Mouse (Mus musculus) urinary bladder, postnatal 14 days (tissue): ENCODE measurements around the gene Ank2.
"Not testable (repeated sequence)": the region's sequence is repeated elsewhere in the genome, so short reads cannot be mapped to it uniquely, and the experiment has no call there.

ENCODE experiments used
- DNase-seq: peaks from one replicate; pipeline ENCODE4 v3.0.0; 2021; ENCODE audit warnings: low spot score

Ank2 gene

DNA sequence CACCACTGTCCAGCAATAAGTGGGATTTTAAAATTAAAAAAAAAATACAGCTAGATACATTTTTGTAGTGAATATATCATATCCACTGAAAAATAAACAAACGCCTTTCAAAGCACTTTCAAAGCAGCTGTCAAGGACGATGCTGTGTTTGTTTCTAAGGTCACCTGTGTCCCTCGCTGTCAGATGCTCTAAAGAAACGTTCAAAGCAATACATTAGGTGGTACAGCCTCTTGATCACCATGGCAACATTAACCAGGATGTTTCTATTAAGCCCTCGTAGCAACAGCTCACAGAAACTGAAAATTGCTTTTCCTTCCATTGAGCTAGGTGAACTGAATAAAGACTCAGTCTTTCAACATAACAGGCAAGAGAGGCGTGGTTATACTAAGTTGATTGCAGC is 17.5 kb downstream of the Ank2 start:
- no peak for DNase-seq

- DNase-seq = not testable (repeated sequence)
These were observed 18.8 kb downstream of the Ank2 start for GRCm38 (mm10) chr3:127480369-127480768.

- no peak for DNase-seq
These were observed 25.0 kb downstream of the Ank2 start for GRCm38 (mm10) chr3:127474115-127474514.

DNA sequence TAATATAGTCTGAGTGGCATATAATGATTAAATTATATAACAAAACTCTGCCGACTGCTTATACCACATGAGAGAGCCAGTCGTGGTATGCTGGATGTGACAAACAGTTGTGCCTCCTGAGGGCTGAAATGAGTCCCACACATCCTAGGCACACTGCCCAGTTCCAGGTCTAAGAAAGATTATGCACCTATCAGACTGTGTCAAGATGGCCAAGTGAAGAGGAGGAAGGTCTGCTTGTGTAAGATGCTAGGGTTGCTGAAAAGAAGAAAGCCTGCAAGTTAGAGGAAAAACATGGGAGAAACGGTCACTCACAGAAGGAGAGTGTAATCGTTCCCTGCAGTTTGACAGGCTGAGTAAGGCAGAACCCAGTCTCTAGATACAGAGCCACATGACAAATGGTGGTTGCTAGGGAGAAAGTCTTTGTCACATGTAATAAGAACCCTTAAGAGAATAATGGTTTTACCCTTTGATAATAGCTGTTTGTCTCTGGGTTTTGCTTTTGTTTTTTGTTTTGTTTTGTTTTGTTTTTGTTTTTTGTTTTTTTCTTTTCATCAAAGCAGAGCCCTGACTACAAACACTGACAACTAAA is 29.9 kb downstream of the Ank2 start:
- no peak for DNase-seq

DNA sequence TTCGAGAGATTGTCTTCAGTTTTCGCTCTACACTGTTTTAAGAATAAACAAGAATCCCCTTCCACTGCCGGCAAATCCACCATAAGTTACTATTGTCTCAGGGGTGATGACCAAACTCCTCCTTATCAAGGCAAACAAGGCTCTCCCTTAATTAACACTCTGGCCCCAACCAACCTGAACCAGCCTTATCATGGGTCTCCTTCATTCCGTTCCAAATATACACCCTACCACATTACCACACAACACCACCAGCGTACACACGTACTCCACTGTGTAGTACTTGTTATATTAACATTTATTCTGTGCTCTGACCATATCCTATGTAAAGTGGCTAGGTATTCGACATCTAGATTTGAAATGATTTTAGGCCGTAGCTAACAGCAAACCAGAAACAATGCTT is 30.6 kb downstream of the Ank2 start:
- no peak for DNase-seq

GRCm38 (mm10) chr3:127463816-127464480 is 35.2 kb downstream of the Ank2 start:
- no peak for DNase-seq

DNA sequence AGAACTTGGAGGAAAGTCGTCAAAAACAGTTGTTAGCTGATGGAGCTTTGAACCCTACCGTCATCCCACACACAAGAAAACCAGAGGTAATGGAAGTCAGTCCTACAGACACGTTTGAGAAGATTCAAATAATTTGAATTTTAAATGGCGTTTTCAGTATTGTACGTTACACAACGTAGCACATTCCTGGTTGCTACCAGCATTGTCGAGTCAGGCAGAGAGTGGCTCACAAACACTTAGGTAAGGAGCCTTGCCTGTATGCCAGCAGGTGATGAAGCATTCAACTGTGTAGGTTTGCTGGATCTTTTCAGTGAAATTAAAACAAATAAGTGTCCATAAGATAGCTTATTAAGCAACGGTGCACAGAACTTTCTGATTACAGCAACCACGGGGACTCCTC is 36.0 kb downstream of the Ank2 start:
- no peak for DNase-seq

- DNase-seq = no peak
These were observed 36.7 kb downstream of the Ank2 start for GRCm38 (mm10) chr3:127462413-127462812.

DNA sequence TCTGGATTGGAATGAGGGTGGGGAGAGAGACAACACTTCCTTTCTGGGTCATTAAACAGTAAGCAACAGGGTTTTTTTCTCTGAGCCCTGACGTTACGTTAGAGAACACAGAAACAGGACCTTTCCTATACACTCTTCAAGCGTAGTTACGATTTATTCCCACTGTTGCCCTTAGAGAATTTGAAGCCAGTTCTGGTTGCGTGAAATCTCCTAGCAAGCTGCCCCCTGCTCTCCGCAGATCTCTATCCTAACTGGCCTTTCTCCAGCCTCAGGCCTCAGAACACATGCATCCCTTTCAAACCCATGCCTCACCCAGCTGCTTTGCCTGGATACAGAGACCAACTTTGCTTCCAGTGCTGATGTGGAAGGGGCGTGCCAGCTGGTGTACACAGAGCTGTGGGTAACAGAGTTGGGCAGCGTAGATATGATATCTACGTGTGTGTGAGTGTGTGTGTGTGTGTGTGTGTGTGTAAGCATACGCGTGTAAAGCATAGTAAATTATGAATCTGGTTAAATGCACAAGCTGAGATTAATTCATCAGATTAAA is 38.2 kb downstream of the Ank2 start:
- no peak for DNase-seq

DNA sequence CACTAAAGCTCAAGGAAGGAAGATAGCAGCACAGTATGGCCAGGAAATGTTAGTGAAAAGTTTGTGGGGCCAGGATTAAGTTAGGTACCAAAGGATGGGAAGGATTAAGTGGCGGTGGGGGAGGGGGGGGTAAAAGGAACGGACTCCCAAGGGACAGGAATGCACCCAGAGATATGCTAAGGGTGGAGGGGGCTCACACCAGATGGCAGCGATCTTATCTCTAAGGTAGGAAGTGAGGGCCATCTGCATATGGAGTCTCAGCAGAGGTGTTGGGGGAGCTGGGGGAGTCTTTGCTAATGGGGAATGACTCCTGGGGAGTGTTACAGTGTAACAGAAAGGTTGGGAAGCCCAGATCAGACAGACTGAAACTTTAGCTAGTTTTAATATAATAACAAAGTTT is 39.3 kb downstream of the Ank2 start:
- no peak for DNase-seq

DNA sequence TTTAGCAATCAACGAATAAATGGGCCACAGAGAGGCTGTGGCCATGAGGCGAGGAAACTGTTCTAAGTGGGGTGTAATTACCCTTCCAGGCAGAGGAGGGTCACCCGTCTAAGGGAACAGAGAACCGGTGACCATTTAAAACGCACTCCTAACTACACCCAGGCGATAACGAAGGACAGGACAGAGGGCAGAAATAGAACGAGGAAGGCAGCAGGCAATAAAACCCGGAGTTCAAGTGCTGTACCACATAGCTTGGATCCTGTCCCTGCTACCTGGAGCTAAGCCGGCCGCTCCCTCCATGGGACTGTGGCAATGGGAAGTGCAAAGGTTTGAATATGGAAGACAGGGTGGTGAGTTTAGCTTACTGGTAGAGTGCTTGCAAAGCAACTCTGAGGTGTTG is 40.2 kb downstream of the Ank2 start:
- DNase-seq = no peak

DNA sequence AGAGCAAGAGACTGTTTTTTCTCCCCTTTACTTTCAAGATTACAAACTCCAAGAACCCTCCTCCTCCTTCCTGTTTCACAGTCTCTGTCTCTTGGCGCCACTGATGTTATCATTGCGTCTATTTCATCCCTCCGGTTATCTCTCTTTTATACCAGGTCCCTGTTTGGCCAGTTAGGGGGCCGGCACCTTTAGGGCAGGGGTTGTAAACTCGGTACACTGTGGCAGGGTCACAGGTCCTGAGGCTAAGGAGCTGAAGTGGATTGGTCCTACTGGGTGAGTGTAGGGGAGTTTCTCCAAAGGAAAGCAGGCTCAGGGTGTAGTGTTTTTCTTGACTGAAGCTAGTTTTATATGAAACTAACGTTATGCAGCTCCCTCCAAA is 40.7 kb downstream of the Ank2 start:
- DNase-seq = no peak

GRCm38 (mm10) chr3:127457761-127458419 is 41.3 kb downstream of the Ank2 start:
- DNase-seq = no peak

GRCm38 (mm10) chr3:127453738-127454137 is 45.4 kb downstream of the Ank2 start:
- DNase-seq = no peak

GRCm38 (mm10) chr3:127453254-127453653 is 45.9 kb downstream of the Ank2 start:
- no peak for DNase-seq

DNA sequence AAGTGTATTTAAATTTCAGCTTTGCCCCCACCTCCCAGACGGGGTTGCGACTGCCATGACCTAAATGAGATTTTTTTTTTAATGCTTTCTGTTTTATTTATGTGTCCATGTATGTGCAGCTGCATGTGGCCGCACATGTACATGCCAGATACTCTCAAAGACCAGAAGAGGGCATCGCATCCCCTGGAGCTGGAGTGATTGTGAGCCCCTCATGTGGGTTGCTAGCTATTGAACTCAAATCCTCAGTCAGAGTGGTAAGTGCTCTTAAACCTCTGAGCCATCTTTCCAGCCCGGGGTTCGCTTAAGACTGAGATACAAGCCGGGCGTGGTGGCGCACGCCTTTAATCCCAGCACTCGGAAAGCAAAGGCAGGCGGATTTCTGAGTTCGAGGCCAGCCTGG is 46.9 kb downstream of the Ank2 start:
- no peak for DNase-seq

GRCm38 (mm10) chr3:127451741-127452140 is 47.4 kb downstream of the Ank2 start:
- DNase-seq = no peak

DNA sequence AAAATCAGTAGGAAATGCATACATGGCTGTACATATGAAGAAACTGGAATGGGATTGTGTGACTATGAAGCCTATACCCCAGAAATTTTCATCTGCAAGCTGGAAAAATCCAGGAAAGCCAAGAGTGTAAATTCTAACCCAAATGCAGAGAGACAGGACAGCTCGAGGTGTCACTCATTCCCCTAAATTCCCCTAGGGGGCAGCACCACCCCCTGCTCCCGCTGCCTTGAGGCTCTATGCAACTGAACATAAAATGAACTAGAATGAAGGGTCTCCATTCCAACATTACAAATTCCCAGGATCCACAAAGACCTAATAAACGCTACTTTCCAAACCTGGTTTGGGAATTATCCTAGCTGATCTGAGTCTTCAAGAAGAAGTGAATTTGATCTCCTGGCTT is 48.1 kb downstream of the Ank2 start:
- peak; percentile 26 for DNase-seq

- DNase-seq = peak; percentile 64
These were observed 53.0 kb downstream of the Ank2 start for GRCm38 (mm10) chr3:127446173-127446572.

GRCm38 (mm10) chr3:127433291-127433690 is 65.9 kb downstream of the Ank2 start:
- no peak for DNase-seq

GRCm38 (mm10) chr3:127429866-127430265 is 69.3 kb downstream of the Ank2 start:
- DNase-seq = no peak

- no peak for DNase-seq
These were observed 70.6 kb downstream of the Ank2 start for GRCm38 (mm10) chr3:127428527-127428926.

DNA sequence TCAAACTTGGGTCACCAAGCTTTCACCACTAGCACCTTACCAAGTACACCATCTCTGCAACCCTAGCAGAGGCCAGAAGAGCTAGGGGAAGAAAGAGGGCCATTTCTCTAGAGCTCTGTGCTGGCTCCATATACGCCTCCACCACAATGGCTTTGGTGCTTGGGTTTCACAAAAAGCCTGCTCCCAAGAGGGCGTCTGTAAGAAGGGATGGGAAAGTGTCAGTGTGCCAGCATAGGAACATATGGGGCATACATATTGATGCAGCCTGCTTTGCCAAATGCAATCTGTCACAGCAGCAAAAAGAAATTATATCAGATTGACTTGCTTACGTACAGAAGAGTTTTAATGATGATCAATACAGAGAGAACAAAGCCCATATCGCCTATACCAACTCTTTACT is 82.2 kb downstream of the Ank2 start:
- no peak for DNase-seq
